Mouse (Mus musculus) left cerebral cortex, postnatal 4 days (tissue): Measurements from ENCODE around the gene Dock6. TPM values are rescaled to one million over a fixed set of nuclear protein-coding genes. Genes with fewer than 3 reads are reported as not detected.
"Not testable (repeated sequence)": the region's sequence is repeated elsewhere in the genome, so short reads cannot be mapped to it uniquely, and the experiment has no call there.

Source experiments
- DNase-seq: peaks from one replicate; pipeline ENCODE4 v3.0.0-alpha.2; 2022
- intact Hi-C: fragments of 180-260 bp; cut with DNase I; formaldehyde crosslinking; loops from one replicate; pipeline ENCODE4 v1.15.1; 2025
- total RNA-seq, 2 experiments: library from RNA; stranded (reverse); gene quantifications; 2 replicates each; pipeline ENCODE4 v1.2.3; 2021

Gene Dock6
- total RNA-seq, 2 experiments from 2014 or later, result 28.9 to 29.2 TPM

GRCm38 (mm10) chr9:21786309-21786708 lies 66.1 kb downstream of the Dock6 start:
- intact Hi-C loops, result not testable (repeated sequence)

GRCm38 (mm10) chr9:21784517-21785307 lies 67.7 kb downstream of the Dock6 start:
- no peak for DNase-seq
- intact Hi-C loops, result no loop called here

More at GRCm38 (mm10) chr9:21786309-21786708, 66.1 kb downstream of the Dock6 start:
- DNase-seq, result not testable (repeated sequence)

GRCm38 (mm10) chr9:21781657-21782468 lies 70.6 kb downstream of the Dock6 start:
- DNase-seq, result no peak
- intact Hi-C loops, result no loop called here

- intact Hi-C loops, result no loop called here
- no peak for DNase-seq
These were observed 74.7 kb downstream of the Dock6 start for GRCm38 (mm10) chr9:21777726-21778125.

- intact Hi-C loops, result no loop called here
- DNase-seq, result no peak
These were observed 78.1 kb downstream of the Dock6 start for GRCm38 (mm10) chr9:21774353-21774752.

GRCm38 (mm10) chr9:21773396-21773795 lies 79.0 kb downstream of the Dock6 start:
- DNase-seq, intact Hi-C loops: not testable (repeated sequence)

- intact Hi-C loops, result no loop called here
These were observed 82.8 kb downstream of the Dock6 start for GRCm38 (mm10) chr9:21769558-21770183.

GRCm38 (mm10) chr9:21768511-21769411 lies 83.7 kb downstream of the Dock6 start:
- no peak for DNase-seq
- intact Hi-C loops, result no loop called here

More at GRCm38 (mm10) chr9:21769558-21770183, 82.8 kb downstream of the Dock6 start:
- DNase-seq, result peak; percentile 37

GRCm38 (mm10) chr9:21767896-21768295 lies 84.5 kb downstream of the Dock6 start:
- DNase-seq, result no peak
- intact Hi-C loops, result no loop called here

GRCm38 (mm10) chr9:21764084-21764999 lies 88.1 kb downstream of the Dock6 start:
- intact Hi-C loops, result no loop called here

GRCm38 (mm10) chr9:21762135-21762534 lies 90.3 kb downstream of the Dock6 start:
- intact Hi-C loops, result no loop called here
- no peak for DNase-seq

More at GRCm38 (mm10) chr9:21764084-21764999, 88.1 kb downstream of the Dock6 start:
- no peak for DNase-seq

GRCm38 (mm10) chr9:21760155-21761088 lies 92.0 kb downstream of the Dock6 start, which contains the start of gene Spc24:
TSS of gene Spc24 (minus strand) at chr9:21760303.
- intact Hi-C loops, result no loop called here

GRCm38 (mm10) chr9:21759718-21760117 lies 92.7 kb downstream of the Dock6 start:
- no peak for DNase-seq
- intact Hi-C loops, result no loop called here

More at GRCm38 (mm10) chr9:21760155-21761088, 92.0 kb downstream of the Dock6 start, which contains the start of gene Spc24:
- DNase-seq, result peak; percentile 96

GRCm38 (mm10) chr9:21758576-21759529 lies 93.6 kb downstream of the Dock6 start:
- DNase-seq, result peak; percentile 27
- intact Hi-C loops, result no loop called here

GRCm38 (mm10) chr9:21754516-21755321 lies 97.7 kb downstream of the Dock6 start:
- DNase-seq, result no peak
- intact Hi-C loops, result no loop called here

- intact Hi-C loops, result no loop called here
- peak; percentile 47 for DNase-seq
These were observed 98.4 kb downstream of the Dock6 start for GRCm38 (mm10) chr9:21754003-21754402.
